Mouse (Mus musculus) urinary bladder, adult 18-20 months (tissue): ENCODE data around the gene Pamr1.
A peak's percentile ranks its signal among the peaks of the same experiment; 100 is the strongest.

Experiments
- DNase-seq, 2 experiments: peaks; one replicate each; pipeline ENCODE4 v3.0.0; 2022; ENCODE audit warnings: low spot score in 2 of 2, mixed read lengths in 2 of 2

The Pamr1 gene

GRCm38 (mm10) chr2:102549611-102550266 lies at the start of gene Pamr1:
Gene Pamr1, plus strand, starts transcription at chr2:102550012.
- peak in 1 of 2 experiments; percentile 29 for DNase-seq

GRCm38 (mm10) chr2:102507633-102508032 lies 42.2 kb upstream of the Pamr1 start:
- no peak for DNase-seq

GRCm38 (mm10) chr2:102508154-102508553 lies 41.7 kb upstream of the Pamr1 start:
- peak in 1 of 2 experiments; percentile 2 for DNase-seq

GRCm38 (mm10) chr2:102519956-102520355 lies 29.9 kb upstream of the Pamr1 start:
- no peak for DNase-seq

- DNase-seq: no peak
Measured at GRCm38 (mm10) chr2:102527563-102527962, 22.2 kb upstream of the Pamr1 start.

- DNase-seq: no peak
Measured at GRCm38 (mm10) chr2:102533437-102533836, 16.4 kb upstream of the Pamr1 start.

- DNase-seq: no peak
Measured at GRCm38 (mm10) chr2:102536766-102537165, 13.0 kb upstream of the Pamr1 start.

GRCm38 (mm10) chr2:102540438-102541230 lies 9.2 kb upstream of the Pamr1 start:
- no peak for DNase-seq

- DNase-seq: no peak
Measured at GRCm38 (mm10) chr2:102541404-102542125, 8.2 kb upstream of the Pamr1 start.

- DNase-seq: no peak
Measured at GRCm38 (mm10) chr2:102543961-102544719, 5.7 kb upstream of the Pamr1 start.

- DNase-seq: no peak
Measured at GRCm38 (mm10) chr2:102550910-102551582, 1.2 kb downstream of the Pamr1 start.

- DNase-seq: no peak
Measured at GRCm38 (mm10) chr2:102551594-102551993, 1.8 kb downstream of the Pamr1 start.

GRCm38 (mm10) chr2:102552095-102552537 lies 2.3 kb downstream of the Pamr1 start:
- DNase-seq: peak in 1 of 2 experiments; percentile 61

GRCm38 (mm10) chr2:102557085-102557484 lies 7.3 kb downstream of the Pamr1 start:
- no peak for DNase-seq

- no peak for DNase-seq
Measured at GRCm38 (mm10) chr2:102558965-102559364, 9.2 kb downstream of the Pamr1 start.

- DNase-seq: no peak
Measured at GRCm38 (mm10) chr2:102563848-102564247, 14.0 kb downstream of the Pamr1 start.

GRCm38 (mm10) chr2:102579248-102579647 lies 29.4 kb downstream of the Pamr1 start:
- no peak for DNase-seq

- no peak for DNase-seq
Measured at GRCm38 (mm10) chr2:102589977-102590376, 40.2 kb downstream of the Pamr1 start.

- no peak for DNase-seq
Measured at GRCm38 (mm10) chr2:102594535-102594934, 44.7 kb downstream of the Pamr1 start.

GRCm38 (mm10) chr2:102595395-102596130 lies 45.8 kb downstream of the Pamr1 start:
- no peak for DNase-seq
